Mouse (Mus musculus) bone marrow macrophage, adult 2 months (primary cell): Measurements from ENCODE around the gene Cdc42ep4. TPM values are rescaled to one million over a fixed set of nuclear protein-coding genes. Genes with fewer than 3 reads are reported as not detected.

Experiments
- H3K27ac ChIP-seq: 2 replicates; pipeline ENCODE4 v1.5.1; 2012; ENCODE audit warnings: low read depth, low read length; ENCODE audit not compliant: insufficient read depth
- H3K4me1 ChIP-seq: 2 replicates; pipeline ENCODE4 v1.6.1; 2012; ENCODE audit warnings: low read length; ENCODE audit not compliant: control insufficient read depth, insufficient read depth
- H3K4me3 ChIP-seq: 2 replicates; pipeline ENCODE4 v1.5.1; 2012; ENCODE audit warnings: mild to moderate bottlenecking, low read length, moderate library complexity; ENCODE audit not compliant: insufficient read depth
- CTCF ChIP-seq: IDR thresholded peaks from 2 replicates; pipeline ENCODE4 v1.5.1; 2012; ENCODE audit warnings: low read depth, mild to moderate bottlenecking, low read length, moderate library complexity
- POLR2A ChIP-seq: IDR thresholded peaks from 2 replicates; pipeline ENCODE4 v1.6.1; 2012; ENCODE audit warnings: mild to moderate bottlenecking, low read depth, low read length, borderline replicate concordance
- polyA plus RNA-seq: library from polyadenylated mRNA; stranded (reverse); fragments of >200 nt; gene quantifications from 2 replicates; pipeline ENCODE4 v1.2.4, GENCODE M21; 2012; ENCODE audit not compliant: missing spikeins, insufficient read depth, insufficient read length

Gene Cdc42ep4
- polyA plus RNA-seq, 1 experiment = 20.9 TPM

DNA sequence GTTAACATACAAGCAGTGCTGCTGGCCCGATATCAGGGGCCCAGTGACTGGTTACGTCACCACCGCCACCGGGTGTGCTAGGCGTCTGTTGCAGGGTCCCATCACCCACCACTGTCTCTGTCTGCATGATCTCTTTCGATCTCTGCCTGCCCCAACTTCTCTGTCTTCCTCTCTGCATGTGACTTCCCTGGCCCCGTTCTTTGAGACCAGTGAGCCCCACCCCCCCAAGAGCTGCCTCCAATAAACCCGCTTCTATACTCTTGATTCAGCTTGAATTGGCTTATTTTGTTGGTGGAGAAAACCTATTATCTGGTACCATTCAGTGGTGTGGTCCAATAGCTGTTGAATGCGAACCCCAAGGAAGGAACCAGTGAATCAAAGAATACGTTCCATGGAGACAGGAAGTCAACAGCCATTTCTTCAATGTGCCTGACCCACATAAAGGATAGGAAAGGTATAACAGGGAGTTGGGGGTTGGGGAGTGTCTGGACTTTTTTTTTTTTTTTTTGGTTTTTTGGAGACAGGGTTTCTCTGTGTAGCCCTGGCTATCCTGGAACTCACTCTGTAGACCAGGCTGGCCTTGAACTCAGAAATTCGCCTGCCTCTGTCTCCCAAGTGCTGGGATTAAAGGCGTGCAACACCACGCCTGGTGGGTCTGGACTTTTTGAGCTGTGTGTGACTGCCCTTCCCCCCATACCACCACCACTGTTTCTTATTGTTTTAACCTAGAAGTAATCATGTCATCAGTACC lies 35.9 kb upstream of the Cdc42ep4 start:
- H3K4me3 ChIP-seq = no peak overlapping the region
- no peak for TF ChIP-seq CTCF
- no peak for TF ChIP-seq POLR2A
- peaks cover 38% of the 10 kb centered on the region for H3K4me1 ChIP-seq
- no peak overlapping the region for H3K27ac ChIP-seq

DNA sequence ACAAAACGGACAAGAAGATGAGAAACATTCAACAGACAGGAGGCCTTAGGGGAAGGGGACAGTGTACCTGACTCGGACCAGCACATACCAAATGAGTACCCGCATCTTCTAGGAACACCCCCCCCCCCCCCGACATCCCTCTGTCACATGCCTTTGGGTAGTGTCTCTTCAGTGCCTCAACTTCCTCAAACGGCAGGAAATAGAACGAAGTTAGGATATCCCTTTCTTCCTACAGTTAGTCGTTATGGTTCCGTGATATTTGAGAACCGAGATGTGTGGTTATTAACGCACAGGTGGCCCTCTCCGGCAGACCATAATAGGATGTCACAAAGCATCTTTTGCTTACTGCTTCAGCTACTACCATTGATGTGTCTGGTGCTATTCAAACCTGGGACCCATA lies 35.3 kb upstream of the Cdc42ep4 start:
- TF ChIP-seq CTCF = no peak
- no peak for TF ChIP-seq POLR2A
- H3K4me3 ChIP-seq = no peak overlapping the region
- H3K27ac ChIP-seq = no peak overlapping the region
- H3K4me1 ChIP-seq = peaks cover 38% of the 10 kb centered on the region

DNA sequence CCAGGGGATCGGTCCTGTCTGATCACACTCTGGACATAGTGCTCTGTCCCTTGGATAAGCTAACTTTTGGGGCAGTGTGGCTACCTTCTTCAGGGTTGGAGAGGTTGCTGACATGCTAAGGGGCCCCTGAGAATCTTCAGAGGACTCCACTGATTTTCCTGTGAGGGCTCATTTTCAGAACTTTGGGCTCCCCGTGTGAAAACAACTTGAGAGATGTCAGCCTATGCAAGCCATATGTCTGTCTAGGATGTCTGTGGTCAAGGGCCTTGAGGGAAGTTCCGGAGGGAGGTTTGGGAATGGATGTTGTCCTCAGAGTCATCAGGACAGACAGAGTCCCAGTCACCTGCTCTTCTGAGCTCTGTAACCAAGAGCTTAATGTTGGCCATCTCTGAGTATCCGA lies 34.7 kb upstream of the Cdc42ep4 start:
- Histone ChIP-seq H3K27ac (no peak overlapping the region), H3K4me1 (peaks cover 38% of the 10 kb centered on the region), H3K4me3 (no peak overlapping the region)
- TF ChIP-seq CTCF = no peak
- TF ChIP-seq POLR2A = no peak

DNA sequence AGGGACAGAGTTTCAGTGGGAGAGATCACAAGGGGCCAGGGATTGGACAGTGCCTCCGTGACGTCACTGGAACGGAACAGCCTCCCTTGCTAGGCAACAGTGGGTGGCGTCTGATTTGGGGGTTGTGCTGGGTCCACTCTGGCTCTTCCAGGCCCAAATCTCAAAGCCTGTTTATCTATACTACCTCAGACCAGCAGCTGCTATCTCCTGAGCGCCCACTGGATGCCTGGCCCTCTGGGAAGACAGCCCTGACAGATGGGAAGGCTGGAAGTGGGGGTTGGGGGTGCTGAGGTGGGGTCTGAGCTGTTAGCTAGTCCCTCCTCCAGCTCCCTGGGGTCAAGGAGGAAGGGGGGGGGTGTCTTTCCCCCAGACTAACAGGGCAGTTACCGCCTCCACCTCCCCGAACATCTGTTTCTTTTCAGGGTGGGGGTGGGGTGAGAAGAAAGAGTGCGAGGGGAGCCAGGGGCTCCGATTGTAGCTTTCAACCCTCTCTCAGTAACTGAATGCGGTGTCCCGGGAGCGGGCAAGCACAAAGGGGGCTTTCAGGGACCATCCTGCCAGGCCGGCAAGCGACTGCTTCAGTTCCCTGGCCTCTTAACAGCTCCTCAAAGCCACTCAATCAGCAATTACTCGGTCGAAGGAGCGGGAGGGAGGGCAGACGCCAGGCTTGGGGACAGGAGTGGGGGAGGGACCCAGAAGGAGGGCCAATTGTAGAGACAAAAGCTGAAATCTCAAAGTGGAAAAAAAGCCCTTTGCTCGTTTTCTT lies 33.9 kb upstream of the Cdc42ep4 start:
- peaks cover 38% of the 10 kb centered on the region for H3K4me1 ChIP-seq
- TF ChIP-seq CTCF (no peak), POLR2A (no peak)
- H3K27ac ChIP-seq = no peak overlapping the region
- no peak overlapping the region for H3K4me3 ChIP-seq

DNA sequence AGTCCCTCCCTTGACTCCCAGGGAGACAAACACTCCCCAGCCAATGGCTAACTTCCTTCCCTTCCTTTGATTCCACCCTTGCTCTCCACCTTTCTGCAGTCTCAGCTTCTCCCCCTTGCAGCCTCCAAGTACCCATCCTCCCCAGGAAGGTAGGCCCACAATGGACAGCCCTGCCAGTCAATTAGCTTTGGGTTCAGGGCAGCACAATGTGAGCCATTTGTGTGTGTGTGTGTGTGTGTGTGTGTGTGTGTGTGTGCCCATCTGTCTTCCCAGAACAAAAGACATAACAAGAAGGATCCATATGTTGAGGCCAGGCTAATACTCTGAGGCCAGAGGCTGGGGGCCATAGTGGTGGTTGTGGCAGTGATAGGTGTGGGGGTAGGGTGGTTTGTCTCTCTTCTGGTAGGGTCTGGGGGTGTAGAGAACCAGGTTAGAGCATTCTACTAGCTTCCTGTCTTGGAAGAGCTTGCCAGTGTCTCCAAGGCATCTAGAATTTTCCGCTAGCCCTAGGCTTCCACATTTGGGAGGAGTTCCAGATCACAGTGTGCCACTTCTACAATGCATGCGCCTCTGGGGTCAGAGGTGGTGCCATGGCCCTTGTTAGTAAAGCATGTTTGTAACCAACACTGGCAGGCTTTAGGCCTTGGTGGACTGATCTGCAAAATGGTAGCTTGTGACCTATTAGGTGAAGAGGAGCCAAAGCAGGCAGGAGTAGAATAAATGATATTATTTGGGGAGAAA lies 33.1 kb upstream of the Cdc42ep4 start:
- H3K4me3 ChIP-seq = no peak overlapping the region
- TF ChIP-seq CTCF (no peak), POLR2A (no peak)
- H3K4me1 ChIP-seq = peaks cover 38% of the 10 kb centered on the region
- no peak overlapping the region for H3K27ac ChIP-seq

DNA sequence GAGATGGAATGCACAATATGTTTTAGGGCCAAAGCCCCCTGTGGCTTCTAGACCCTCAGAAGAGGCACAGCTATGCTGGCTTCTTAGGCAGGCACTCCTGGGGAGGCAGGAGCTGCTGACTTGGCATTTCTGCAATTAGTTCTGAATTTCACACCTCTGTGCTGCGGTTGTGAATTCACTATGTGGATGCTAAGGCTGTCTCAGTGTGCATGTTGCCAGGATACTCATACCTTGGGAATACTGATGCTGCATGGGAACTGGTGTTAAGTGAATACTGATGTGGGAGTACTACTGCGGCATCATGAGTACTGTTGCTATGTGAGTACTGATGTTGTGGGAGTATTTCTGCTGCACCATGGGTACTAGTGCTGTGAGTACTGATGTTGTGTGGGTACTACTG lies 30.8 kb upstream of the Cdc42ep4 start:
- Histone ChIP-seq H3K27ac (no peak overlapping the region), H3K4me1 (peaks cover 41% of the 10 kb centered on the region), H3K4me3 (no peak overlapping the region)
- TF ChIP-seq POLR2A (no peak), CTCF (no peak)

DNA sequence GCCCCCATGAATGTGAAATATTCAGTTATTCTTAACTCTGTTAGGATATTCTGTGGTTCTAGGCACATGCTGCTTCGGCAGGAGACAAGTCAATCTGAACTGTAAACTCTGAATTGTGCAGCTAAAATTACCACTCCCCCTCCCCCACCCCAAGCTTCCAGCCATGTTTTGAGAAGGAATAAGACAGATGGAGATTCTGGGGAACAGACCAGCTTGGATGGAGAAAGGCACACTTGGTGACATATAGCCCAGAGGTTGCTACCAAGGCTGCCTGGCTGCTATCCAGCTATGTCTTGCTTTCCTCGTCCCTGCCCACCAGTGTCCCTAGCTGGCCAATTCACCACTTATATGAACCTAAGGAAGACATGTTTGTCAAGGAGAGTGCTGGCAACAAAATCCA lies 30.3 kb upstream of the Cdc42ep4 start:
- TF ChIP-seq CTCF (no peak), POLR2A (no peak)
- H3K27ac ChIP-seq = no peak overlapping the region
- no peak overlapping the region for H3K4me3 ChIP-seq
- H3K4me1 ChIP-seq = peaks cover 41% of the 10 kb centered on the region

DNA sequence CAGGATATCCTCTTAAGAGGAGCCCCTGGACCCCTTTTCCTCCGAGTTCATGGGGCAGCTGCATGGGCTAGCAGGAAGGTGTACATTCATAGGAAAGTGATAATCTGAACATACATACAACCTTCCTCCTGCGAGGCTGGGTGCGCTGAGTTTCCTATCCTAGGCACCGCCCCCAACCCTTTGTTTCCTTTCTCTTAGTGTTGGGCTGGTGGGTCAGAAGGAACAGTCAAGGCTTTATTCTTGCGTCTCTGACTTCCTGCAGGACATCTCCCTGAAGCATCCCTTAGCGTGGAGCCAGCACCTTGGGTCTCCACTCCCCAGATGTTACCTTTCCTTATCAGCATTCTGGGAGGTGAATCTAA lies 28.0 kb upstream of the Cdc42ep4 start:
- TF ChIP-seq CTCF = no peak
- no peak for TF ChIP-seq POLR2A
- no peak overlapping the region for H3K27ac ChIP-seq
- H3K4me1 ChIP-seq = peaks cover 34% of the 10 kb centered on the region
- no peak overlapping the region for H3K4me3 ChIP-seq

DNA sequence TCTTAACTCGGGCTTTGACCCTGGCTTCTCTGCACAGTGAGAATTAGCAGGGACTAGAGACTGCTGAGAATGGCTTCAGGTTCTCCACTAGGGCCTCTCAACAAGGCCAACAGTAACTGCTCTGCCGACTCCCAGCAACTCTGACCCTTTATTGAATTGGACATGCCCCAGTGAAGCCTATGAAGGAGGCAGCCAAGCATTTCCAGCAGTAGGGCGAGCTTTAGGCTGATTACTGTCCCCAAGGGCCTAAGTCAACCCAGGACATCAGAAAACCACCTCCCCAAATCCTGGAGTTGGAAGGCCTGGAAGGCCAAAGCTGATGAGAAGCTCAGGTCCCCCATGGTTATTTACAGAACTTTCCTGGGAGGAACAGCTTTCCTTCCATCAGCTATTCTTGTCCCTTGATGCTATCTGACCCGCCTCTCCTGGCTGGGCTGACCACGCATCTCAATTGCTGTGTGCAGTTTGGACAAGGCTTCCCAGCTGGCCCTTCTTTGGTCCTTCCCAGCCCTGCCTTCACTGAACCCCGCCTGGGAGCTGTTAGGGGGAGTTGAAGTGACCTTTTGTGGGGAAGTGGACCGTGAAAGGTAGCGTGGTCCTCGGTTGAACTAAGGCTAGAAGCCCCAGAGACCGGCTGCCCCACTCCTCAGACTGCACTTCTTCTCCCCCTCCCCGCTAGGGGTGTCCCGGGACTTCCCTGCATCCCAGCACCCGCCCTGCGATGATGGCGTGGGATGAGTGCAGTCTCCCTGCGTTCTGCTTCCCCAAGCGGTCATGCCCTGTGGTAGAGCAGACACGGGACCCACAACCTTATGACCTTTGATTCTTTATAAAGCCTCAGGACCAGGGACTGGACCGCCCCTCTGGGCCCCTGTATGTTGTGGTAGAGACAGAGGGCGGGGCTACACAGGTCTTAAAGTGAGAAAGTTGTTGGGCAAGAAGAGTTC lies 27.3 kb upstream of the Cdc42ep4 start:
- Histone ChIP-seq H3K4me1 (peaks cover 31% of the 10 kb centered on the region), H3K4me3 (no peak overlapping the region), H3K27ac (no peak overlapping the region)
- TF ChIP-seq POLR2A (no peak), CTCF (no peak)
